Mouse (Mus musculus) liver, embryonic 14.5 days (tissue): ENCODE measurements around the gene Arpc3.

Experiments used
- CTCF ChIP-seq: IDR thresholded peaks from 2 replicates; pipeline ENCODE4 v1.5.1; 2016; ENCODE audit warnings: antibody characterized with exemption, low read depth, control low read depth
- EP300 ChIP-seq: IDR thresholded peaks from 2 replicates; pipeline ENCODE4 v1.6.1; 2016; ENCODE audit warnings: antibody characterized with exemption, low read depth

GRCm38 (mm10) chr5:122371591-122372191 lies 20.0 kb upstream of the Arpc3 start, which contains the start of gene Gpn3:
- TF ChIP-seq CTCF (no peak), EP300 (no peak)
